Mouse (Mus musculus) bone marrow macrophage, adult 2 months (primary cell): ENCODE results near the gene Cenpb. TPM values are rescaled to one million over a fixed set of nuclear protein-coding genes. Genes with fewer than 3 reads are reported as not detected.

Experiments used
- H3K27ac ChIP-seq: 2 replicates; pipeline ENCODE4 v1.5.1; 2012; ENCODE audit warnings: low read depth, low read length; ENCODE audit not compliant: insufficient read depth
- H3K4me1 ChIP-seq: 2 replicates; pipeline ENCODE4 v1.6.1; 2012; ENCODE audit warnings: low read length; ENCODE audit not compliant: control insufficient read depth, insufficient read depth
- H3K4me3 ChIP-seq: 2 replicates; pipeline ENCODE4 v1.5.1; 2012; ENCODE audit warnings: mild to moderate bottlenecking, low read length, moderate library complexity; ENCODE audit not compliant: insufficient read depth
- CTCF ChIP-seq: IDR thresholded peaks from 2 replicates; pipeline ENCODE4 v1.5.1; 2012; ENCODE audit warnings: low read depth, mild to moderate bottlenecking, low read length, moderate library complexity
- POLR2A ChIP-seq: IDR thresholded peaks from 2 replicates; pipeline ENCODE4 v1.6.1; 2012; ENCODE audit warnings: mild to moderate bottlenecking, low read depth, low read length, borderline replicate concordance
- polyA plus RNA-seq: library from polyadenylated mRNA; stranded (reverse); fragments of >200 nt; gene quantifications from 2 replicates; pipeline ENCODE4 v1.2.4, GENCODE M21; 2012; ENCODE audit not compliant: missing spikeins, insufficient read depth, insufficient read length

The Cenpb gene
- polyA plus RNA-seq, 1 experiment, result 88.3 TPM

DNA sequence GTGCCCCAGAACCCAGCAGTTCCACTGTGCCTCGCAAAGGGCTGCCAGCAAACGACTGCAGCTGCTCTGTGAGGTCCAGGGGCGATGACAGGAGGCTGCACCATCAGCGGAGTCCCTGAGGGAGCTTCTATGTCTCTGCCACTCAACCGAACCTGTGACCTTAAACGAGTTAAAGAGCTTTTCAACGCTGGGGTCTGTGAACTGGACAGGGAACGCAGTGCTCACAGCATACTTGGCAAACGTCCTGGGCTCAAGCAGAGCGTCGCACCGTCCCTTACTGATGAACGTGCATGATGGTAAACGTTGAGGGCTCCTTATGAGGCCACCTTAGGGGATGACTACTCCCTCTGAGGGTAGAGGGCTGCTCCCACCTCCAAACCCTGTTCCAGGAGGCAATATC, 6.5 kb upstream of the Cenpb start:
- TF ChIP-seq CTCF (no peak), POLR2A (no peak)
- H3K4me3 ChIP-seq, result peak overlapping the region; percentile 54
- peaks cover 34% of the 10 kb centered on the region for H3K4me1 ChIP-seq
- H3K27ac ChIP-seq, result no peak overlapping the region

- Histone ChIP-seq H3K4me3 (peak overlapping the region; percentile 93), H3K27ac (peak overlapping the region; percentile 76), H3K4me1 (peaks cover 21% of the 10 kb centered on the region)
- TF ChIP-seq CTCF (no peak), POLR2A (no peak)
Measured at GRCm38 (mm10) chr2:131179246-131179886, 501 bp downstream of the Cenpb start.

DNA sequence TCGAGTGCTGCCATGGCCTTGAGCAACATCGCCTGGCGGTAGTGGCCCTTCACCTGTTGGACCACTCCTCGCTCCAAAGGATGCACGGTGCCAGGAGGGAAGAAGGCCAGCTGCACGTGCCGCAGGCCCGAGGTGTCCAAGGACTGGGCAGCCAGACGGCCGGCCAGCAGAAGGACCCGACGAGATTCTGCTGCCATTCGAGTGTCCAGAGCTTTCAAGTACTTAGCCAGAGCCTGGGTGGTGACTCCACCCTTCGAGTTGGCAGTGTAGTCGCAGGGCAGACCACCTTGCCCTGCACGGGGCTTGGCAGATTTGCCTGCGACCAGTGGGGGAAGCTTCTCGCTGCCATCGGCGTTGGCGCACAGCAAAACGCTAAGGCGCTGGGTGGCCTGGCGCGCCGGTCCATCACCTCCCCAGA, 1.0 kb downstream of the Cenpb start:
- TF ChIP-seq POLR2A, result no peak
- no peak for TF ChIP-seq CTCF
- H3K27ac ChIP-seq, result peak overlapping the region; percentile 76
- peak overlapping the region; percentile 93 for H3K4me3 ChIP-seq
- peaks cover 21% of the 10 kb centered on the region for H3K4me1 ChIP-seq

- TF ChIP-seq CTCF (no peak), POLR2A (no peak)
- H3K27ac ChIP-seq, result no peak overlapping the region
- peaks cover 21% of the 10 kb centered on the region for H3K4me1 ChIP-seq
- H3K4me3 ChIP-seq, result peak overlapping the region; percentile 93
Measured at GRCm38 (mm10) chr2:131177932-131178331, 1.9 kb downstream of the Cenpb start.

GRCm38 (mm10) chr2:131176491-131176890, 3.4 kb downstream of the Cenpb start:
- TF ChIP-seq POLR2A, result no peak
- no peak for TF ChIP-seq CTCF
- Histone ChIP-seq H3K4me1 (peaks cover 21% of the 10 kb centered on the region), H3K27ac (no peak overlapping the region), H3K4me3 (no peak overlapping the region)

DNA sequence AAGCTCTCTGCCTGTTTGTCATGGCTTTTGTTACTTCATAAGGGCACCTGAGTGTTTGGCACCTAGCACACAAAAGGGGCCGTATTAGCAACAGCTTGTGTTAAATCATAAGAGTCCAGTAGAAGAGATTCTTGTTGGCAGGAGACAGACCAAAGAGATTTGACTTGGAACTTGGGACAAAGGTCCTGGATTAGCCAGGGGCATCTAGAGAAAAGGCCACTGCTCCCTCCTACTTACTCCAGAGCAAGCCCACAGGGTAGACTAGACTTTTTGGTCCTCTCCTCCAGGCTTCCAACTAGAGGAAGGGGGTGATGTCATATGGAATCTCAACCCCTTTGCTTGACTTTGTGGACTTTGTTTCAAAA, 3.9 kb downstream of the Cenpb start:
- H3K4me3 ChIP-seq, result no peak overlapping the region
- no peak overlapping the region for H3K27ac ChIP-seq
- peaks cover 21% of the 10 kb centered on the region for H3K4me1 ChIP-seq
- no peak for TF ChIP-seq CTCF
- TF ChIP-seq POLR2A, result no peak

- TF ChIP-seq POLR2A (no peak), CTCF (no peak)
- Histone ChIP-seq H3K27ac (no peak overlapping the region), H3K4me3 (no peak overlapping the region), H3K4me1 (peaks cover 21% of the 10 kb centered on the region)
Measured at GRCm38 (mm10) chr2:131175286-131175944, 4.5 kb downstream of the Cenpb start.

- H3K27ac ChIP-seq, result no peak overlapping the region
- TF ChIP-seq CTCF (no peak), POLR2A (no peak)
- peak overlapping the region; percentile 50 for H3K4me3 ChIP-seq
Measured at GRCm38 (mm10) chr2:131174700-131175099, 5.2 kb downstream of the Cenpb start.

DNA sequence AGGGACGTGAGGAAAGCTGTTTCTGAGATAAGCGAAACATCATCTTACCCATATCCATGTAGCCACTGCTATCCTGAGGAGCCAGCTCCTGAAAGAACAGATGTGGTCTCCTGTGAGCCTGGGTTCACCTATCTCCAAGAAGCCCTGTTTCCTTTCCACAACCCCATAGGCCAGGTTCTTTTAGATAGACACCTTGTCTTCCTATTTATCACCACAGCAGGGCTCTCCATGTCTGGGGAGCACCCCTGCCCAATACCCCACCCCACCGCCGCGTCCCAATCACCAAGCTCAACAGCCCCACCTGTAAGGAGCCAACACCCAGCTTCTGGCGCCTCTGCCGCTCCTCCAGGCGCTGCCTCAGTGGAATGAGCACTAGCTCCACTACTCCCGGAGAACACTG, 7.5 kb downstream of the Cenpb start:
- TF ChIP-seq POLR2A (no peak), CTCF (no peak)

More at GRCm38 (mm10) chr2:131174700-131175099, 5.2 kb downstream of the Cenpb start:
- peaks cover 20% of the 10 kb centered on the region for H3K4me1 ChIP-seq

GRCm38 (mm10) chr2:131171401-131172104, 8.3 kb downstream of the Cenpb start:
- Histone ChIP-seq H3K4me1 (peaks cover 5% of the 10 kb centered on the region), H3K27ac (no peak overlapping the region), H3K4me3 (no peak overlapping the region)
- TF ChIP-seq POLR2A (no peak), CTCF (no peak)

More for the DNA sequence above, 7.5 kb downstream of the Cenpb start:
- no peak overlapping the region for H3K27ac ChIP-seq
- H3K4me1 ChIP-seq, result peaks cover 9% of the 10 kb centered on the region; the same call in 1 of the 2 replicates
- no peak overlapping the region for H3K4me3 ChIP-seq
